Mouse (Mus musculus): ENCODE measurements at regions not wholly inside any gene's neighbourhood (a gene's known extent, or its start where the extent isn't known, plus 50 kb on each side); places are given as distances from the start of the nearest gene placed in this dataset.

DNA sequence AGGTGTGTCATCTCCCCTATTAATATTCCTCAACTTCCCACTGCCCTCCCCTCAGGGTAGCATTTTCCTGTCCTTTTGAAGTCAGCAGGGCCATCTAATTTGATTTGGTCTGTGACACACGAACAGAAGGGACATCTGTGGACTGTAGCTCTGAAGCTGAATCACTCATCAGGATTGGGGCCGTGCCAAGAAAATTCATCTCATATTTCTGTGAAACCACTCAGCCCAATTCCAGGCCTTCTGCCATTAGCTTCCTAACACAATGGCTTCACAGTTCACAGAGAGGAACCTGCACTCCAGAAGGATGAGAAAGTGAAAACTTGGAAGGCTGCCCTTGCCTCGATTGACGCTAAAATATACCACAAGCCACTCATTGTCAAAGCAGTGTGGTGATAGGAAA, 86.1 kb downstream of the Abhd5 start:
- no peak for ATAC-seq (ENCODE audit: low FRiP score, low read depth)
- no peak overlapping the region for H3K4me3 ChIP-seq
- no peaks in the 10 kb centered on the region for H3K4me1 ChIP-seq
- H3K9ac ChIP-seq: no peak overlapping the region
- no peaks in the 10 kb centered on the region for H3K9me3 ChIP-seq
- H3K36me3 ChIP-seq: no peaks in the 10 kb centered on the region
- H3K27ac ChIP-seq: no peak overlapping the region
- H3K4me2 ChIP-seq (replicated peaks): no peak overlapping the region
- WGBS: 69% methylated on average over 4 of the region's 4 CpGs
- H3K27me3 ChIP-seq: no peaks in the 10 kb centered on the region

GRCm38 (mm10) chr9:122446387-122447105, 95.1 kb downstream of the Abhd5 start:
- Histone ChIP-seq H3K4me2 (replicated peaks) (no peak overlapping the region), H3K9ac (no peak overlapping the region), H3K4me1 (0 out of 2 replicates have a peak, but pooled peaks cover 3% of the 10 kb centered on the region), H3K9me3 (no peaks in the 10 kb centered on the region), H3K36me3 (no peaks in the 10 kb centered on the region), H3K27me3 (no peaks in the 10 kb centered on the region), H3K4me3 (no peak overlapping the region), H3K27ac (no peak overlapping the region)
- ATAC-seq (ENCODE audit: low FRiP score, low read depth): no peak
- 70% methylated on average over 5 of the region's 5 CpGs for WGBS

DNA sequence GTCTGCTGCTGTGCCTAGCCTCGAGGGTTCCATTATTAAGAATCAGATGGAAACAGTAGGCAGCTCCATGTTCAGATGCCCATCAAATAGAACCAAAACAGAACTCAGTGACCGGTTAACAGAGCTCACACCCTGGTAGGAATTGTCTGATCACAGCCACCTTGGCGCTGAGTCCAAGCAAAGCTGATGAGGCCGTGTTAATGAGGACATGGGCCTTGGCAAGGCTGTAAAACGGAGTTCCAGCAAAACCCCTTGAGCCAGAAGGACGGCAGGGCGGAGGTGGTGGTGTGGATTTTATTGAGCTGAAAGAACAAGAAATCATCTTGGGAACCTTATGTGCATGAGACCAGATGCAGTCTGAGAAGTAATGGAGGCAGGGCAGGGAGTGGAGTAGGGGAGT, 96.2 kb downstream of the Abhd5 start:
- Histone ChIP-seq H3K27me3 (no peaks in the 10 kb centered on the region), H3K4me1 (0 out of 2 replicates have a peak, but pooled peaks cover 3% of the 10 kb centered on the region), H3K9me3 (no peaks in the 10 kb centered on the region), H3K4me3 (no peak overlapping the region), H3K4me2 (replicated peaks) (no peak overlapping the region), H3K36me3 (no peaks in the 10 kb centered on the region), H3K9ac (no peak overlapping the region), H3K27ac (no peak overlapping the region)
- WGBS: 54% methylated on average over 7 of the region's 7 CpGs
- no peak for ATAC-seq (ENCODE audit: low FRiP score, low read depth)

GRCm38 (mm10) chr9:122448342-122448741, 96.9 kb downstream of the Abhd5 start:
- no peak for ATAC-seq (ENCODE audit: low FRiP score, low read depth)
- WGBS: 53% methylated on average over 4 of the region's 4 CpGs
- H3K27ac ChIP-seq: no peak overlapping the region
- no peak overlapping the region for H3K4me3 ChIP-seq
- no peak overlapping the region for H3K9ac ChIP-seq
- no peak overlapping the region for H3K4me2 ChIP-seq (replicated peaks)
- no peaks in the 10 kb centered on the region for H3K36me3 ChIP-seq
- H3K27me3 ChIP-seq: no peaks in the 10 kb centered on the region
- H3K4me1 ChIP-seq: 0 out of 2 replicates have a peak, but pooled peaks cover 3% of the 10 kb centered on the region
- no peaks in the 10 kb centered on the region for H3K9me3 ChIP-seq

- no peaks in the 10 kb centered on the region for H3K27me3 ChIP-seq
- H3K4me2 ChIP-seq (replicated peaks): no peak overlapping the region
- no peaks in the 10 kb centered on the region for H3K9me3 ChIP-seq
- H3K36me3 ChIP-seq: no peaks in the 10 kb centered on the region
- no peak overlapping the region for H3K27ac ChIP-seq
- no peak overlapping the region for H3K9ac ChIP-seq
- ATAC-seq (ENCODE audit: low FRiP score, low read depth): no peak
- 0 out of 2 replicates have a peak, but pooled peaks cover 3% of the 10 kb centered on the region for H3K4me1 ChIP-seq
- no peak overlapping the region for H3K4me3 ChIP-seq
- WGBS: 76% methylated on average over 5 of the region's 5 CpGs
These were observed 99.1 kb downstream of the Abhd5 start for GRCm38 (mm10) chr9:122450524-122450923.

DNA sequence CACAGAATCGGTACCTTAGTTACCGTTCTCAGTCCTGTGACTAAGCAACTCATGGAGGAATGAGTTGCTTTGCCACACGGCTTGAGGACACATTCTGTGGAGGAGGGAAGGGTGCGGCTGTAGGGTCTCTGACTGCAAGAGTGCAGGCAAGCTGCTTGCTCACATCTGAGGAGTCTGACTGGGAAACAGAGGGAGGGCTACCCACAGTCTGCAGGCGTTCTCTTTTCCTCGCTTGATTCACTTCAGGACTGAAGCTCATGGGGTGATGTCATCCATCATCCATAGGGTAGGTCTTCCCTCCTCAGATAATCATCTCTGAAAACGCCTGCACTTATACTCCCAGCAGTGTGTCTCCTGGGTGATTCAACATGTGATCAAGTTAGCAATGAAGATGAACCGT, 103.9 kb downstream of the Abhd5 start:
- H3K9me3 ChIP-seq: no peaks in the 10 kb centered on the region
- no peak overlapping the region for H3K4me2 ChIP-seq (replicated peaks)
- H3K4me1 ChIP-seq: no peaks in the 10 kb centered on the region
- ATAC-seq (ENCODE audit: low FRiP score, low read depth): no peak
- no peaks in the 10 kb centered on the region for H3K36me3 ChIP-seq
- H3K4me3 ChIP-seq: no peak overlapping the region
- no peak overlapping the region for H3K27ac ChIP-seq
- no peak overlapping the region for H3K9ac ChIP-seq
- H3K27me3 ChIP-seq: no peaks in the 10 kb centered on the region
- WGBS: 80% methylated on average over 8 of the region's 8 CpGs

DNA sequence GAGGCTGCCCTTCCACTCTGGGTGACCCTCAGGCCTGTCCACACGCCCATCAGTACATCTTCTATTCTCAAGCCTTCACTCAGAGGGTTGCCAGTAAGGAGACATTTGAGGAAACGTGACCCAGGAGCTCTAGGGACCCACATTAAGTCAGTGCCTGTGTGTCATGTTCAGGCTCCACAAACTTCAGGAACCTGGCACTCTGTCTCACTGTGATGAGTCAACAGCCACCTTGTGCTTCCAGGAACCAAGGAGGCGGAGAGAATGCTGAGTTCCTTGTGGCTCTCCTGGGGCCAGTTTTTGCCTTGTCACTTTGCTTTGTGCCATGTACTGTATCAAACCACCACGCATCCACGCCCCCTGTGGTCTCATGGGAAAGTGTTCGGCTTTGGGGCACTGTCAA, 104.4 kb downstream of the Abhd5 start:
- Histone ChIP-seq H3K27me3 (no peaks in the 10 kb centered on the region), H3K4me1 (no peaks in the 10 kb centered on the region), H3K9ac (no peak overlapping the region), H3K9me3 (no peaks in the 10 kb centered on the region), H3K4me2 (replicated peaks) (no peak overlapping the region), H3K36me3 (no peaks in the 10 kb centered on the region), H3K4me3 (no peak overlapping the region), H3K27ac (no peak overlapping the region)
- WGBS: 67% methylated on average over 6 of the region's 6 CpGs
- no peak for ATAC-seq (ENCODE audit: low FRiP score, low read depth)

DNA sequence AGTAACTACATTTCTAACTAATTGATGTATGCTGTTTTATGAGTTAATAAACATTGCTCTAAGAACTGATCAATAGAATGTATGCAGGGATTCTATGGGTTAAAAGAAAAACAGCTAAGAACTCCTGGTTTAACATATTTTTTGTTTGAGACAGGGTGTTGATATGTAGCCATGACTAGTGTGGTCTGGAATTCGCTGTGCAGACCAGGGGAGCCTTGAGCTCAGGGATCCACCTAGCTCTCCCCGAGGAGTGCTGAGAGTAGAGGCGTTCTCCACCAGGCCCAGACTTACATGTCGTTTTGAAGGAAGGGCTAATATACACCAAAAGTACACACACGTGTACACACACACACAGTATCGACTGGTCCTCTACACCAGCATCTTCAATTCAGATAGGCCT, 108.1 kb downstream of the Abhd5 start:
- Histone ChIP-seq H3K27ac (no peak overlapping the region), H3K4me1 (no peaks in the 10 kb centered on the region), H3K9me3 (no peaks in the 10 kb centered on the region), H3K9ac (no peak overlapping the region), H3K4me2 (replicated peaks) (no peak overlapping the region), H3K4me3 (no peak overlapping the region), H3K36me3 (no peaks in the 10 kb centered on the region), H3K27me3 (no peaks in the 10 kb centered on the region)
- WGBS: 87% methylated on average over 6 of the region's 6 CpGs
- no peak for ATAC-seq (ENCODE audit: low FRiP score, low read depth)

DNA sequence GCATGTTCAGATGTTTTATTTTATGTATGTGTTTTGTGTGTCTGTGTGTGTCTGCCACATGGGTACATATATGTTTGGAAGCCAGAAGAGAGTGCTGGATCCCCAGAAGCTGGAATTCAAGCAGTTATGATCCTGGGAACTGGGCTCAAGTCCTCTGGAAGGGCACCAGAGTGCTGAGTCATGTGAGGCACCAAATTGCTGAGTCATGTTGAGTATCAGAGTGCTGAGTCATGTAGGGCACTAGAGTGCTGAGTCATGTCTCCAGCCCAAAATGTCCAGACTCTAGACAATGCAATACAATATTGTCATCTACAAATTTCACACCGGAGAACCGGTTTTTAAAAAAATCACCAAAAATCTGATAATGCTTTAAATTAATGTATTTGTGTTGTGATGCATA, 120.1 kb downstream of the Abhd5 start:
- ATAC-seq (ENCODE audit: low FRiP score, low read depth): no peak
- WGBS: 92% methylated on average over 2 of the region's 2 CpGs

DNA sequence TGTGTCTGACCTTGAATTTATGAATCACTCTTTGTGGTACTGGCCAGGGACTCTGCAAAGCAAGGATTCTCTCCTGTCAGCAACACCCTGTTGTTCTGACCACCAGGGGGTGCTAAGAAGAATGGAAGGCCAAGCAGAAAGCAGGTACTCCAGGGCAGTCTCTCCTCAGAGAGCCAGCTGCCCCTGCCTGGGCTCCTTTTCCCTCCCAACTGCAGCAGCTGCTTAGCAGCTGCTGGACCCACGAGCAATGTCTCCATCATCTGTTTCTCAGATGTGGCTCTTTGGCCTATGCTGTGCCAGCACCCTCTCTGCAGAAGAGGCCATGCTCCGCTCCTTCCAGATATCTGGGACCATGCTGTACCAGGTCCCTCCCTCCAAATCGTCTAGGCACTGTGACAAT, 124.9 kb downstream of the Abhd5 start:
- no peaks in the 10 kb centered on the region for H3K4me1 ChIP-seq
- no peak overlapping the region for H3K4me2 ChIP-seq (replicated peaks)
- H3K27me3 ChIP-seq: no peaks in the 10 kb centered on the region
- H3K9ac ChIP-seq: no peak overlapping the region
- WGBS: 44% methylated on average over 3 of the region's 3 CpGs
- no peak overlapping the region for H3K27ac ChIP-seq
- no peaks in the 10 kb centered on the region for H3K36me3 ChIP-seq
- no peak overlapping the region for H3K4me3 ChIP-seq
- peak; percentile 54; the same call in 1 of the 2 replicates for ATAC-seq (ENCODE audit: low FRiP score, low read depth)
- no peaks in the 10 kb centered on the region for H3K9me3 ChIP-seq

More for the DNA sequence above, 120.1 kb downstream of the Abhd5 start:
- no peak overlapping the region for H3K9ac ChIP-seq
- H3K27ac ChIP-seq: no peak overlapping the region
- H3K4me1 ChIP-seq: no peaks in the 10 kb centered on the region
- H3K36me3 ChIP-seq: no peaks in the 10 kb centered on the region
- no peaks in the 10 kb centered on the region for H3K27me3 ChIP-seq
- H3K4me3 ChIP-seq: no peak overlapping the region
- no peaks in the 10 kb centered on the region for H3K9me3 ChIP-seq
- no peak overlapping the region for H3K4me2 ChIP-seq (replicated peaks)

DNA sequence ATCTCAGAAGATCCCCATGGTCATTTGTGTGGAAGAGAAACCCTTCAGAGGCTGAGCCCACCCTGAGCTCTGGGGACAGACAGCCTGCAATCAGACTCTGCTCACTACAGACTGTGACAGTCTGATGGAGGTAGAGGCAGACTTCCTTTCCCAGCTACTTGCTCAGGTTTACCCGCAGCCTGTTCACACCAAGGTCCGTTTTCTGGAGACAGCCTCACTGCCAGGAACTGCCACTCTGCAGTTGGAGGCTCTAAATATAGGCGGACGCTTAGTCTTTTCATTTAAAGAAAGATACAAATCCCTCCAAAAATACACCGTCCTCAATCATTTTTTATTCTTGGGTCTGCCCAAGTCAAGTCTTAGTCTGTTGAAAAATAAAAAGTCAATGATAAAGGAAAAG, 135.6 kb downstream of the Abhd5 start:
- no peak for ATAC-seq (ENCODE audit: low FRiP score, low read depth)
- H3K4me1 ChIP-seq: no peaks in the 10 kb centered on the region
- no peaks in the 10 kb centered on the region for H3K27me3 ChIP-seq
- no peaks in the 10 kb centered on the region for H3K36me3 ChIP-seq
- H3K27ac ChIP-seq: no peak overlapping the region
- no peak overlapping the region for H3K9ac ChIP-seq
- H3K4me2 ChIP-seq (replicated peaks): no peak overlapping the region
- no peaks in the 10 kb centered on the region for H3K9me3 ChIP-seq
- no peak overlapping the region for H3K4me3 ChIP-seq
- WGBS: 82% methylated on average over 5 of the region's 5 CpGs

GRCm38 (mm10) chr9:122494691-122495090, 143.3 kb downstream of the Abhd5 start:
- no peak for ATAC-seq (ENCODE audit: low FRiP score, low read depth)
- Histone ChIP-seq H3K9ac (no peak overlapping the region), H3K9me3 (no peaks in the 10 kb centered on the region), H3K27ac (no peak overlapping the region), H3K4me3 (no peak overlapping the region), H3K36me3 (no peaks in the 10 kb centered on the region), H3K4me1 (0 out of 2 replicates have a peak, but pooled peaks cover 8% of the 10 kb centered on the region), H3K4me2 (replicated peaks) (no peak overlapping the region), H3K27me3 (no peaks in the 10 kb centered on the region)
- WGBS: 74% methylated on average over 9 of the region's 9 CpGs

DNA sequence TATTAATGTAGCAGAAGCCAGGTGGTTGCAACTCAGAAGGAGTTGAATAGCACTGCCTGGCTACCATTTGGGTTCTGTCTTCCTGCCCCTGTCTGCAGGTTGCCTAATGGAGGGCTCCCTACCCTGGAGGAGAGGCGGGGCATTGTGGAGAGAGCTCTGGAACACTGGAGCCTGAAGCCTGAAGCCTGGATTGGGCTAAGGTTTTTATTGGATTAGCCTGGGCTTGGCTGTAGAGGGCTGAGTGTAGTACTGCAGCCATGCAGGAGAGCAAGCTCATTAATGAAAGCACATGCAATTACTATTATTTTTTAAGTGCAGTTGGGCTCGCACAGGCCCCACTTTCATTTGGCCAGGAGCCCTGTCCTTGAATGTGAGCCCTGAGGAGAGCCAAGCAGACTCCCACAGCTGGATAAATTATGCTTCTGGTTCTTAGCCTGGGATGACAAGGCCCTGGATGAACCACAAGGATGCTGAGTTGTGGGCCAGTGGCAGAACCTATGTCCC, 145.1 kb downstream of the Abhd5 start:
- no peaks in the 10 kb centered on the region for H3K9me3 ChIP-seq
- H3K27ac ChIP-seq: 0 out of 2 replicates have a peak overlapping the region, but pooled peaks have one; percentile 22
- H3K36me3 ChIP-seq: no peaks in the 10 kb centered on the region
- 43% methylated on average over 2 of the region's 2 CpGs for WGBS
- no peak overlapping the region for H3K4me3 ChIP-seq
- peak; percentile 73; the same call in 1 of the 2 replicates for ATAC-seq (ENCODE audit: low FRiP score, low read depth)
- H3K27me3 ChIP-seq: no peaks in the 10 kb centered on the region
- H3K4me2 ChIP-seq (replicated peaks): no peak overlapping the region
- 0 out of 2 replicates have a peak, but pooled peaks cover 13% of the 10 kb centered on the region for H3K4me1 ChIP-seq
- no peak overlapping the region for H3K9ac ChIP-seq

Measured in limb, embryonic 13.5 days (tissue).